Mouse (Mus musculus) embryonic fibroblast, embryonic 13.5 days (primary cell): ENCODE data around the gene Cse1l.

Source experiments
- CTCF ChIP-seq: IDR thresholded peaks from 2 replicates; pipeline ENCODE4 v1.5.1; 2011; ENCODE audit warnings: mild to moderate bottlenecking, control low read depth, low read length, moderate library complexity, borderline replicate concordance; ENCODE audit not compliant: insufficient read depth
- POLR2A ChIP-seq: IDR thresholded peaks from 2 replicates; pipeline ENCODE4 v1.6.1; 2011; ENCODE audit warnings: low read depth, mild to moderate bottlenecking, control low read depth, low read length, moderate library complexity

- TF ChIP-seq CTCF (no peak), POLR2A (no peak)
These were observed 29.7 kb downstream of the Cse1l start for GRCm38 (mm10) chr2:166935582-166935981.
